Mouse (Mus musculus) MEL (cell line): Measurements from ENCODE around the gene Rfx4.
A peak's percentile ranks its signal among the peaks of the same experiment; 100 is the strongest.

Experiments
- BHLHE40 ChIP-seq: IDR thresholded peaks from 2 replicates; pipeline ENCODE4 v1.6.1; 2012; ENCODE audit warnings: low read depth, mild to moderate bottlenecking, inconsistent platforms, low read length, improper control_type of control experiment, borderline replicate concordance
- CTCF ChIP-seq, 3 experiments: IDR thresholded peaks in 2 of 3; conservative IDR thresholded peaks in 1 of 3; 2 replicates each; pipeline ENCODE4 v1.5.1; 2011 to 2012; ENCODE audit warnings: low read length in 3 of 3, low read depth in 2 of 3, mild to moderate bottlenecking in 2 of 3, improper control_type of control experiment in 1 of 3, inconsistent platforms in 1 of 3, mixed read lengths in 1 of 3, moderate library complexity in 1 of 3; ENCODE audit not compliant: control insufficient read depth in 1 of 3, insufficient read depth in 1 of 3, poor library complexity in 1 of 3, severe bottlenecking in 1 of 3
- ETS1 ChIP-seq: IDR thresholded peaks from 2 replicates; pipeline ENCODE4 v1.6.1; 2012; ENCODE audit warnings: low read depth, mild to moderate bottlenecking, inconsistent platforms, low read length, improper control_type of control experiment, moderate library complexity
- KAT2A ChIP-seq: conservative IDR thresholded peaks from 2 replicates; pipeline ENCODE4 v1.6.1; 2012; ENCODE audit warnings: low read depth, low read length, improper control_type of control experiment, inconsistent platforms
- MAFK ChIP-seq: IDR thresholded peaks from 2 replicates; pipeline ENCODE4 v1.6.1; 2011; ENCODE audit warnings: low read depth, mild to moderate bottlenecking, low read length, improper control_type of control experiment, borderline replicate concordance
- MAZ ChIP-seq: IDR thresholded peaks from 2 replicates; pipeline ENCODE4 v1.6.1; 2012; ENCODE audit warnings: low read depth, mild to moderate bottlenecking, inconsistent platforms, low read length, improper control_type of control experiment
- POLR2A ChIP-seq, 2 experiments: IDR thresholded peaks; 2 replicates each; pipeline ENCODE4 v1.6.1; 2011 to 2012; ENCODE audit warnings: low read length in 2 of 2, mild to moderate bottlenecking in 2 of 2, control low read depth in 1 of 2, improper control_type of control experiment in 1 of 2, low read depth in 1 of 2, moderate library complexity in 1 of 2; ENCODE audit not compliant: control insufficient read depth in 1 of 2, insufficient read depth in 1 of 2, poor library complexity in 1 of 2
- RAD21 ChIP-seq: IDR thresholded peaks from 2 replicates; pipeline ENCODE4 v1.6.1; 2011; ENCODE audit warnings: mild to moderate bottlenecking, low read depth, low read length, improper control_type of control experiment
- RCOR1 ChIP-seq: IDR thresholded peaks from 2 replicates; pipeline ENCODE4 v1.6.1; 2012; ENCODE audit warnings: low read depth, mild to moderate bottlenecking, inconsistent platforms, low read length, improper control_type of control experiment
- ZNF384 ChIP-seq: IDR thresholded peaks from 2 replicates; pipeline ENCODE4 v1.6.1; 2012; ENCODE audit warnings: low read depth, mild to moderate bottlenecking, inconsistent platforms, low read length, improper control_type of control experiment

- no peak for TF ChIP-seq CTCF (IDR thresholded peaks at IDR 0.05 in 2 of 3, conservative IDR thresholded peaks at IDR 0.05 in 1 of 3; ENCODE audit: control insufficient read depth in 1 of 3, insufficient read depth in 1 of 3, low read depth in 2 of 3, low read length in 3 of 3, poor library complexity in 1 of 3, severe bottlenecking in 1 of 3)
- no peak for TF ChIP-seq MAZ
- no peak for TF ChIP-seq RCOR1
- TF ChIP-seq ETS1 = no peak
- no peak for TF ChIP-seq BHLHE40
- peak in 1 of 2 experiments; percentile 46; a peak in 1 of 4 replicates for TF ChIP-seq POLR2A (IDR thresholded peaks at IDR 0.05; ENCODE audit: control insufficient read depth in 1 of 2, insufficient read depth in 1 of 2, low read depth in 1 of 2, low read length in 2 of 2, poor library complexity in 1 of 2)
- TF ChIP-seq ZNF384 = no peak
- TF ChIP-seq MAFK = no peak
- no peak for TF ChIP-seq KAT2A
- no peak for TF ChIP-seq RAD21
Measured at GRCm38 (mm10) chr10:84903742-84904141, 147.9 kb downstream of the Rfx4 start.
